Mouse (Mus musculus): ENCODE data around the gene Mettl7a2.
"Not testable (repeated sequence)": the region's sequence is repeated elsewhere in the genome, so short reads cannot be mapped to it uniquely, and the experiment has no call there.

Gene Mettl7a2

DNA sequence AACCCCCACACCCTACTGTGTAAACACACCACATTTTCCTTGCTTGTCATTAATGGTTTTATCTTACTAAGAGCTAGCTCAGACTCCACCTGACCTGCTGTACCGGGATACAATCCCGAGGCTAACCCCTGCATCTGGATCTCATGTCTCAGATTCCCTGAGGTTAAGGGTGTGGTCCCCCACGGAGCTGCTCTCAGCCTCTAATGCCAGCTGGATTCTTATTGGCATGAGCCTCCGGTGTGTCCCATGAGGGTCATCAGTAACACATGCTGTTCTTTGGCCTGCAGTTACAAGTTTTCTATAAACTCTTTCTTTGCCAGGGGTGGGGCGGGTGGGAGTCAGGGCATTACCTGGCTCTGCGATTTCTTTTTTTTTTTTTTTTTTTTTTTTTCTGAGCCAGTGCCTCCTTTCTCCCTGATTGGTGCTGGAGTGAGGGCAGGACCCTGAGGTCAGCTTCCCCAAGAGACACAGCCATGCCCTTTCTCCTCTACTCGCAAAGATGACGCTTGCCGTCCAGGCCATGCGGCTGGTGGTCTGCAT, at the start of gene Mettl7a2, which contains the start of gene Methig1:
Mettl7a2 (plus strand) TSS at position 490 of the 540 bp plus-strand sequence.
Methig1 (plus strand) TSS at position 439 of the 540 bp plus-strand sequence.
- no peak for DNase-seq

DNA sequence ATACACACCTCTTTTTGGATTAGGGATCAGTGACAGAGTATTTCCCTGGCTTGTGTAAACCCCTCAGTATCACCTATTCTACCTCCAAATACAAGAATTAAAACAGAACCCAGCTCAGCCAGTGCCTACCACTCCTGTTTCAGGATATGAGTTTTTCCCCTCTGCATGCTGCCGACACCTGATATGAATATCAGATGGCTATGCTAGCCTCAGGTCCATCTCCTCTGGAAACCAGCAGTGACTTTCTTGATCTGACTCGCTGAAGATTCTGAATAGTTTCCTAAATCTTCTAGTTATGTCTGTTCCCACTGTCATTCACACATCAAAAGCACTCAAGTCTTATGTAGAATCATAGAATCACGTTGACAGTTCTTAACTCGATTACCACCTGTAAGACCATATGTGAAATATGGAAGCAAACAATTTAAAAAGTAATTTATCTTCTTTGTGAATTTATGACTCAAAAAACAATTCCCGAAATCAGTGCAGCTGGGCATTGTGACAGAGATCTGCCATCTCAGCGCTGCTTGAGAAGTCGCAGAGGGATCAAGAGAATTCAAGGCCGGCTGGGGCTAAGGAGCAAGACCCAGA, 49.5 kb upstream of the Mettl7a2 start:
- DNase-seq, result no peak

DNA sequence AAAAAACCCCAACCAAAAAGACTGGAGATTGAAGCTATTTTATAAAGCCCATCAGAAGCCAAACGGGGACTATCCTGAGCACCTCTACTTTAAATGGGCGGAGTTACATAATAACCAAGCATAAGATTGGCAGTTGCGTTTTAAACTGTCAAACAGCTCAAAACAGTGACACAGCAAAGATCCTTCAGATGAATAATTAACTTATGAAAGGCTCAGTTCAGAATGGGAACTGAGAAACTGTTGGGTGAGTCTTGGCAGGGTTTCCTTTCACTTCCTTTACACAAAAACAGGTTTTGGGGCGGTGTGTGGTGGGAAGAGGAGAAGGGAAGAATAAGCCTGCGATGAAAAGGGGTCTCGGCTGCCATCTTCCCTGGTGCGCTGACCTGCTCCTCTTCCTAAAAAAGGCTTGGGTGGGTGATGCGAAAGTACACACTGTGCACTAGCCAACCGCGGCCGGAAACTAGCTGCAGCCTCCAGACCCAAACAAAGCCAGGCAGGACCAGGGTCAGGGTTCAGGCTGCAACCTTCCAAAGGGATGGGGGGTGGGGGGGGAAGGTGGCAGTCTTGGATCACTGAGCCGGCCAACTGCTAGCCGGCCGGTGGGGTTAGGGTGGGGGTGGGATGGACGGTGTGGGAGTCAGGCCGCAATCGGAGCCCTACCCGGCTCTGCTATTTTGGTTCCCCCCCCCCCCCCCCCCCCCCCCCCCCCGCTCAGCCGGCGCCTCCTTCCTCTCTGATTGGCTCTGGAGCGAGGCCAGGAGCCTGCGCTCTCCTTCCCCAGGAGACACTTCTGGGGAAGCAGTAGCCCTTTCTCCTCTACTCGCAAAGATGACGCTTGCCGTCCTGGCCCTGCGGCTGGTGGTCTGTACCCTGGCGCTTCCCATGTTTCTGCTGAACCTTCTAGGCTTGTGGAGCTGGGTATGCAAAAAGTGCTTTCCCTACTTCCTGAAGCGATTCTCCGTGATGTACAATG, 48.7 kb upstream of the Mettl7a2 start, which contains the start of gene Mettl7a1:
Mettl7a1 (plus strand) TSS at position 122 of the 973 bp plus-strand sequence.
- DNase-seq, result peak; percentile 88

DNA sequence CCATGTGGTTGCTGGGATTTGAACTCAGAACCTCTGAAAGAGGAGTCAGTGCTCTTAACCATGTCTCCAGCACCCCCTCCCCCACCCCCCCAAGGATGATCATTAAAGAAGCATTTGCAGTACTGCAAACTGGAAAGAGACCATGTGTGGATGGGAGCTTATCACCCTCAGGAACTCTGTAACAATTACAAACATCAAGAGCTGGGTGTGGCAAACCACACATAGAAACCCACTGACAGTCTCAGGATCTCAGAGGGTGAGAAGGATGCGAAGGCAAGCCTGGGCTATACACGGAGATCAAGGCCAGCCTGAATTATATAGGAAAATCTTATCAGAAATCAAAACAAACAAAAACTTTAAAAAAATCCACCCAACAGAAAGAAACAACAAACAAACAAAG, 46.8 kb upstream of the Mettl7a2 start:
- DNase-seq, result no peak

DNA sequence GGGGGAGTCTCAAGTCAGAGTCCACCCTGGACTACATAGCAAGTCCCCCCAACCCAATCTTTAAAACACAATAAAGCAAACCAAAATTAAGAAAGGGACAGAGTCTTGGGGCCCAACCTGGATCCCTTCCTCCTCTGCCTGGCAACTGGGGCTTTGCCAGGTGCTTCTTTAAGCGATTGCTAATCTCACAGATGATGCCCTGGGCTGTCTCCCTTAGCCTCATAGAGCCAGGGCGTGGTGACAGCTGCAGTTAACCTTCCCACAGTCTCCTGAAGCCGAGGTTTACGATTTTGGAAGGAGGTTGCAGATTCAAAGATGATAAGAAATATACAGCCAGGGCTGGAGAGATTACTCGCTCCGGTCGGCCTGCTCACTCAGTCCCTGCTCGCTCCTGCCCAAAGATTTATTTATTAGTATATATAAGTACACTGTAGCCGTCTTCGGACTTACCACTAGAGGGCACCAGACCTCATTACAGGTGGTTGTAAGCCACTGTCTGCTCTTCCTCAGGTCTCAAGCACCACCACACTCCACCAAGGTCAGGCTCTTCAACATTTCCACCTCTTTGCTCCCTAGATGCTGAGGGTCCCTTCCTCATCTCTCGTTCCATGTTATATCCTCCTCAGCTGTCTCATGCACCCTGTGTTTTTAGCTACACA, 45.4 kb upstream of the Mettl7a2 start:
- DNase-seq, result peak; percentile 56

DNA sequence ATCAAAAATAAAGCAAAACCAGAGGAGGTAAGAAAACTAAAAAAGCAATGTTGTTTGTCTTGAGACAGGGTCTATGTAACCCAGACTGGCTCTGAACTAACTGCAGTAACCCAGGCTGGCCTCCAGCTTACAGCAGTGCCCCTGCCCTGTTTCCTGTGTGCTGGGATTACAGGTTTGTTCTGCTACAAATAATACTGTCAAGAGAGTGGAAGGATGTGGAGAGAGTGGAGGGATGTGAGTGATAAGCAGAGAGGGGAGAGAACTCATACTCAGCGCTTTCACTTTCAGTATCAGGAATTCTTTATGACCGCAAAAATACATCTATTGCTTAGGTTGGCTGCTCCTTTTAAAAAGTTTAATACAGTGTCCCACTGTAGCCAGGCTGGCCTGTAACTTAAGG, 40.7 kb upstream of the Mettl7a2 start:
- DNase-seq, result no peak

DNA sequence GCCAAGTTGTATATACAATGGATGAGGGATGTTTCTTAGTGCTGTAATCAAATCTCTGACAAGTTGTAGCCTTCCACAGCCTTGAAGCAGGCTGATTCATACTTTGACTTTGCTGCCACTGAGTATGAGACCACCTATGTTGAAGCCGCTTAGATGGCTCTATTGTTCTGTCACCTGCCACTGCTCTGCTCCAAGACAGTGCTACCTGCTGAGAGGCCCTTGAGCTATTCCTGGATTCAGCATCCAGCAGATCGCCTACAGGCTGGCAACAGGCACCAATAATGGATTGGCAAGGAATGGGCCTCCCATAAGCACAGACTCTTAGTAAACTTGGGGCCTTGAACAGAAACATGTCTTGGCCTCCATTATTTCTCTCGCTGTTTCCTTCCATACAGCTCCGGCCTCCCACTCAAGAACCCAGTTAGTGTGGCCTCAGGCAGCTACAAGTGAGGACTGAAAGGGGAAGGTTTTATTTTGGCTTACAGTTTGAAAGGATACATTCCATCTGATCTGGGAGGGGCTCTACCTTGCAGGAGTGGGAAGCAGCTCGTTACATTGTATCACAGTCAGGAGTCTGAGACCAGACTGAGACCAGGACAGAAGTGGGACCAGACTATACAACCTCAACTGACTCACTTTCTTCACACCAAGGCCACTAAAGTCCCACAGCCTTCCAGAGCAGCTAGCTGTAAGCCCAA, 38.4 kb upstream of the Mettl7a2 start:
- DNase-seq, result no peak

DNA sequence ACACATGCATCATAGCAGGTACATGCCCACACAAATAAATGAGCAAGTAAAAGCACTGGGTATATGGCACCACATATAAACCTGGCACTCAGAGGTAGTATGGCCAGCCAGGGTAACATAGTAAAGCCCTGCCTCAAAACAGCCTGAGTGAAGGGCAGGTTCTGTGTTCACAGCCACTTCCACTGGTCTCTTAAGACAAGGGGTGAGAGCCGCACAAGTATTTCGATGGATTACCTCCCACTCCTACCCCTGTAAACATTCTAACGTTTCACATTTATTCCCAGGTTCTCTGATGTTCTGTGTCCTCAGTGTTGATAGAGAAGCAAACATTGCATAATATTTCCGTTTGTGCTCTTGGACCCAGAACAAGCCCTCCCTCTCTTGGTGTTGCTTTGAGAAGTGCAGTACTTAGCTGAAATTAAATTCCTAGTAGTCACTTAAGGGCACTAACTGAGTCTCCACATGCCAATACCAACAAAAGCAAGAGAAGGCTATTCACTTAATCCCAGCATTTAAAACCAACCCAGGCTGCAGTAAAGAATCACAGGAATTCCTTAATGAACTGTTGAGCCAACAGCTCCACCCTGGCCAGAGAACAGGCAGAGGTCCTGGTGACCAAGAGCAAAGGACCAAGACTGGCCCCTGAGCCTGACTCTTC, 34.9 kb upstream of the Mettl7a2 start:
- DNase-seq, result not testable (repeated sequence)

DNA sequence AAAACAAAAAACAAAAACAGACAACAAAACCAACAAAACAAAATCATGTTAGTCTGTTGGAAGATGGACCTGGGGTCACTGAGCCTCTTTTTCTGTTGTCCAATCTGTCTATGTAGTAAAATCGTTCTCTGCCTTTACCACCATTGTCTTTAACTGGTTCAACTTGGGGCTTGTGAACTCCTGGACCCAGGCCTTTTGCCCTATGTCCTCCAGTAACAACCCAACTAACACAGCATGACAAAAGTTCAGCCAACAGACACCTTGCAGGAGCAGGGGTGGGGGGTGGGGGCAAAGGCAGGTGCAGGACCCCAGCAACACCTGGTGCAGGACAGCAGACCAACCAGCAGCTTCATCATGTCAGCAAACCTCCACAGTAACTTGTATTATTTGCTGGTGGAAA, 33.1 kb upstream of the Mettl7a2 start:
- DNase-seq, result no peak

DNA sequence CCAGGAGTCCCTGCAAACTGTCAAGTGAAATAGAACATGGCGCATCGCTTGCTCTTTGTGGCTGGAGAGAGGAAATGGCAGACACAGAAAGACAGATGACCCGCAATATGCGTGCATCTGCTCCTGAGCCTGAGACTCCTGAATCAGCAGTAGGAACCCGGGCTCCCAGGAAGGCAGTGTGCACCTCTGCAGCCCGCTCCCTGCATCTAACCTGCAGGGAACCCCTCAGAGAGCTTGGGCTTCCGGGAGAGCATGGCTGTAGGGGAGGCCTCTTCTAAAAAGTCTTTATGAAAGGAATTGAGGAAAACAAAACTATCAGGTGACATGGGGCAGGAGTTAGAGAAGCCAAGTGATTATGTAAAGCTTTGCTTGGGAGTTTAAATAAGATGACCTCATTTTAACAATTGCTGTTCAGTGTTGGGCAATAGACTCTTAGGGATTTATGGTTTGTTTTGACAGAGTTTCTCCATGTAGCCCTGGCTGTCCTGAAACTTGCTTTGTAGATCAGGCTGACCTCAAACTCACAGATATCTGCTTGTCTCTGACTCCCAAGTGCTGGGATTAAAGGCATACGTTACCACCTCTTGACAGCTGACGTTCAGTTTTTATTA, 32.6 kb upstream of the Mettl7a2 start:
- no peak for DNase-seq

DNA sequence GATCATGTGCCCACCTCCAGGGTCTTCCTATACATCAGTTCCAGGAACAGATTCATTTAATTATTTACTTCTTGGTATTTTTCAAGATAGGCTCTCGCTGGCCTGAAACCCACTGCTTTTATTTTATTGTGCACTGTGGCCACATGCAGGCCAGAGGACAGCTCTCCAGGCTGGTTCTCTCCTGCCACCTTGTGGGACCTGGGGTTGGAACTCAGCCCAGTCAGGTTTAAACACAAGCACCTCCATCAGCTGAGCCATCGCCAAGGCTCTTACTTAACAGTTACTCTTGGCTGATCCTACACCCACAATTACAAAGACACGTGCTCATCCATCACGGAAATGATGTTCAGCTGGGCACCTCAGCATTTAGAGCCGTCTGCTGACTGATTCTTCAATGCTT, 31.9 kb upstream of the Mettl7a2 start:
- DNase-seq, result peak; percentile 70

DNA sequence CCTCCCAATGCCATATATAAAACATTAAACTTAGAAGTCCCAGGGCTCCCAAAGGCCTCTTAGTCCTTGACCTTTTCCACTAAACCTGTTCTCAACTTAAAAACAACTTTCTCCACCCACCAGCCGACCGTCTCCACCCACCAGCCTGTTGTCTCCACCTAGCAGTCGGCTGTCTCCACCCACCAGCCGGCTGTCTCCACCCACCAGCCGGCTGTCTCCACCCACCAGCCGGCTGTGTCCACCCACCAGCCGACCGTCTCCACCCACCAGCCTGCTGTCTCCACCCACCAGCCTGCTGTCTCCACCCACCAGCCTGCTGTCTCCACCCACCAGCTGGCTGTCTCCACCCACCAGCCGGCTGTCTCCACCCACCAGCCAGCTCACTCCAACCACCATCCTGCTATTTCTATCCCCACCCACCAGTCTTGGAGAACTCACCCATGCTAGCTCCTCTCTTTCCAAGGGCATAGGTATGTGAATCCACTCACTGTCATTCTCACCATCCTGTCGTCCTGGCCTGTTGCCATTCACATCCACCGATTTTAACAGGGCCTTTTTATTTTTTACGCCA, 28.9 kb upstream of the Mettl7a2 start:
- DNase-seq, result no peak

DNA sequence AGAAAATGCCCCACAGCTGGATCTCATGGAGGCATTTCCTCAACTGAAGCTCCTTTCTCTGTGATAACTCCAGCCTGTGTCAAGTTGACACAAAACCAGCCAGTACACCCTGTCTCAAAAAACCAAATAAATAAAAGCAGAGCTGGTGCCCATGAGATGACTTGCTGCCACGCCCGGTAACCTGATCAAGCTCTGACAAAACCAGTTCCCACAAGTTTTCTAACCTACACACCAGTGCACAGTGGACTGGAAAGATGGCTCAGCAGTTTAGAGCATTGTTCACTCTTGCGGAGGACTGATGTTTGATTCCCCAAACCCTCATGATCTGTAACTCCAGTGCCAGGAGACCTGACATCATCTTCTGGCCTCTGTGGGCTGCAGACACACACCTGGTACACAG, 27.8 kb upstream of the Mettl7a2 start:
- DNase-seq, result no peak

DNA sequence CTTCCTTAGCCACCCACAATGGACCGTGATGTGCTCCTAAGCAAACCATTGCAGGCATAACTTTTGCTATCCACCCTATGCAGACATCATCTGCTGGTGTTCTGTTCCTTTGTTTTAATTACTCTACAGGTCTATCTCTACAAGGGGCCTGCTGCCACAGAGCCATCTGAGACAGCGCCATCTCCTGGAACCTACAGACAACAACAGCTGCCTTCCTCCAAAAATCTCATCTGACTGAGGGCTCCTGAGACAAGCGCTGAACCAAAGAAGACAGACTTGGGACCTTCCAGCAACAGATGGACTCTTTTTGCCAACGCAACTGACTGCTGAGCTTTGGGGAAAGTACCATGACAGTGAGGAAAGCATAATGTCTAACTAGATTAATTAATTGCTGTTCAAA, 24.9 kb upstream of the Mettl7a2 start:
- DNase-seq, result not testable (repeated sequence)

DNA sequence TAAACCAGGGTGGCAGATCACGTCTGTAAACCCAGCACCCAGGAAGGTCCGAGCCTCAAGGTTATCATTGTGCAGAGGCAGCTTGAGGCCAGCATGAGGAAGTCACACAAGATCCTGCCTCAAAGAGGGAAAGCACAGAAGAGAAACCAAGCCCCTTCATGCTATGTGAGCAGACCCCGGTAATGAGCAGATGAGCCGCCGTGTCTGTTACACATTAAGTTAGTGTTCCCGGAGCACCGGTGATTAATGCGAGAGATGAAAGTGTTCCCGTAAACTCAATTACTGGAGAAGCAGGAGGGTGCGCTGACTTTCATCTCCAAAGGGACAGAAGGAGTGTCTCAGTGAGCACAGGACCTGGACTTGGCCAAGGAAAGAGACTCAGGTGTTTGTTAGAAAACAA, 23.7 kb upstream of the Mettl7a2 start:
- not testable (repeated sequence) for DNase-seq

DNA sequence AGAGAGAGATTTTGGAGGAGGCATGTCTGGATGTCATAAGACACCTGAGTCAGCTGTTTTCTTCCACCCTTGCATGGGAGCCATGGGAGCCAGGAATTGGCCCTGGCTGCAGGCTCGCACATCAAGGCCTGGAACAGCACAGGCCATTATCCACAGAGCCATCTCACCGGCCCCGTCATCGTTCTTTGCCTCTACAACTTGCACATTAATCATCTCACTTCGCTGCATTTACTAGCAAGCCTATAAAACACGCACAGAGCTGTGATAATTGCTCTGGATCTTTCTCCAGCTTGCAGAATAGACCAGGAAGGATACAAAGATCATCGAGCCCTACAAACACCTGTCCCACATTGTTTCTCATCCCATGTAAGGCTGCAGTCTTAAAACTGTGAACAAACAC, 22.3 kb upstream of the Mettl7a2 start:
- DNase-seq, result no peak

DNA sequence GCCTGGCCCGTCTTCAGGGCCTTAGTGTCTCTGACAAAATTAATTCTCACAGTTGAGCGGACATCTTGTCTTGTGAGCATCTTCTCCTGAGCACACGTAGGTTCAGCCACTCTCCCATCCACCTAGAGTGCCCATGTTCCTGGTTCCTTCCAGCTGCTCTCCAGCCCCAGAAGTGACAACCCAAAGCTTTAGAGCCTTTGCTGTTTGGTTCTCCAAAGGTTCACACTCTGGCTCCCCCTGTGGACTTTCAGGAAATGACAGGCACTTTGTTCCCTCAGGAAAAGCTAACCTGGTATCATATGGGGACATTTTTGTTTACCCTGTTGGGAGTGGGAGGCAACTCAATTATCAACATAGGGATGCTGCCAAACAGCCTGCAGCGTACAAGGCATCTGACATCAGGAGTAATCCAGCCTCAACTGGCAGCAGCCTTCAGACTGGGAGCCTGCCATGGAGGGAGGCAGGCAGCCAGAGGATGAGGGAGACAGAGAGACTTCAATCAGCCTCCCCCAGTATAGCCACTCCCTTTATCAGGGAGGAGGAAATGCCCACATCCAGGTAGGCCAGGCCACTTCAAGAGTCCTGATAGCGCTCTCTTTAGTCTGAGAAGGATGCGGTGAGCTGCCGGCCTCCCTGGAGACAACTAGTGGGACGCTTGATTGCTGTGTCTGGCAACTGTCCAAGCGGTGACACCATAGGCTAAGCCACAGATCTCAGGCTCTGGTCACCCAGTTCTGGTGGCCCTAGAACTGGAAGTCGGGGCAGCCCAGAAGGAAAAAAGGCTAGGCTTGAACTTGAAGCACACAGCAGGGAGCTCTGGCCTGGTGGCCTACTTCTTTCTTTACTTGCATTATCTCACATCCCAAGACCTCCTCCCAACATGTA, 20.7 kb upstream of the Mettl7a2 start:
- not testable (repeated sequence) for DNase-seq

DNA sequence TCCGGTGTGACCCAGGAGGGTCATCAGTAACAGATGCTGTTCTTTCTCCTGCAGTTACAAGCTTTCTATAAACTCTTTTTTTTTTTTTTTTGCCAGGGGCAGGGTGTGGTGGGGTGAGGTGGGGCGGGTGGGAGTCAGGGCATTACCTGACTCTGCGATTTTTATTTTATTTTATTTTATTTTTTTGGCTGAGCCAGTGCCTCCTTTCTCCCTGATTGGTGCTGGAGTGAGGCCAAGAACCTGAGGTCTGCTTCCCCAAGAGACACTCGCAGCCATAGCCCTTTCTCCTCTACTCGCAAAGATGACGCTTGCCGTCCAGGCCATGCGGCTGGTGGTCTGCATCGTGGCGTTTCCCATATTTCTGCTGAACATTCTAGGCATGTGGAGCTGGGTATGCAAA, 18.4 kb upstream of the Mettl7a2 start, which contains the start of gene Mettl7a3:
Mettl7a3 (plus strand) TSS at position 301 of the 400 bp plus-strand sequence.
- DNase-seq, result no peak

DNA sequence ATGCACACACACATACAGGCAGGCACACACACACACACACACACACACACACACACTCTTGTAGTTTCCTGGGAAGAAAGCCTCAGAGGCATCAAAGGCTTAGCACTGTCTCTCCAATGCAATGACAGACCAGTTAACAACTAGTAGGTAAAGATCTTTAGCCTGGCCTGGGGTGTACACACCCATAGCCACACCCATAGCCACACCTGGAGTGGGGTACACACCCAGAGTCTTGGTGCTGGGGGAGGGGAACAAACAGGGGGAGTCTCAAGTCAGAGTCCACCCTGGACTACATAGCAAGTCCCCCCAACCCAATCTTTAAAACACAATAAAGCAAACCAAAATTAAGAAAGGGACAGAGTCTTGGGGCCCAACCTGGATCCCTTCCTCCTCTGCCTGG, 15.7 kb upstream of the Mettl7a2 start:
- not testable (repeated sequence) for DNase-seq

DNA sequence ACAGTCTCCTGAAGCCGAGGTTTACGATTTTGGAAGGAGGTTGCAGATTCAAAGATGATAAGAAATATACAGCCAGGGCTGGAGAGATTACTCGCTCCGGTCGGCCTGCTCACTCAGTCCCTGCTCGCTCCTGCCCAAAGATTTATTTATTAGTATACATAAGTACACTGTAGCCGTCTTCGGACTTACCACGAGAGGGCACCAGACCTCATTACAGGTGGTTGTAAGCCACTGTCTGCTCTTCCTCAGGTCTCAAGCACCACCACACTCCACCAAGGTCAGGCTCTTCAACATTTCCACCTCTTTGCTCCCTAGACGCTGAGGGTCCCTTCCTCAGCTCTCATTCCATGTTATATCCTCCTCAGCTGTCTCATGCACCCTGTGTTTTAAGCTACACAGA, 15.2 kb upstream of the Mettl7a2 start:
- peak; percentile 60 for DNase-seq

All from cerebellum, adult 9-11 months (tissue).